Mouse (Mus musculus): ENCODE measurements at regions not wholly inside any gene's neighbourhood (a gene's known extent, or its start where the extent isn't known, plus 50 kb on each side); places are given as distances from the start of the nearest gene placed in this dataset.

DNA sequence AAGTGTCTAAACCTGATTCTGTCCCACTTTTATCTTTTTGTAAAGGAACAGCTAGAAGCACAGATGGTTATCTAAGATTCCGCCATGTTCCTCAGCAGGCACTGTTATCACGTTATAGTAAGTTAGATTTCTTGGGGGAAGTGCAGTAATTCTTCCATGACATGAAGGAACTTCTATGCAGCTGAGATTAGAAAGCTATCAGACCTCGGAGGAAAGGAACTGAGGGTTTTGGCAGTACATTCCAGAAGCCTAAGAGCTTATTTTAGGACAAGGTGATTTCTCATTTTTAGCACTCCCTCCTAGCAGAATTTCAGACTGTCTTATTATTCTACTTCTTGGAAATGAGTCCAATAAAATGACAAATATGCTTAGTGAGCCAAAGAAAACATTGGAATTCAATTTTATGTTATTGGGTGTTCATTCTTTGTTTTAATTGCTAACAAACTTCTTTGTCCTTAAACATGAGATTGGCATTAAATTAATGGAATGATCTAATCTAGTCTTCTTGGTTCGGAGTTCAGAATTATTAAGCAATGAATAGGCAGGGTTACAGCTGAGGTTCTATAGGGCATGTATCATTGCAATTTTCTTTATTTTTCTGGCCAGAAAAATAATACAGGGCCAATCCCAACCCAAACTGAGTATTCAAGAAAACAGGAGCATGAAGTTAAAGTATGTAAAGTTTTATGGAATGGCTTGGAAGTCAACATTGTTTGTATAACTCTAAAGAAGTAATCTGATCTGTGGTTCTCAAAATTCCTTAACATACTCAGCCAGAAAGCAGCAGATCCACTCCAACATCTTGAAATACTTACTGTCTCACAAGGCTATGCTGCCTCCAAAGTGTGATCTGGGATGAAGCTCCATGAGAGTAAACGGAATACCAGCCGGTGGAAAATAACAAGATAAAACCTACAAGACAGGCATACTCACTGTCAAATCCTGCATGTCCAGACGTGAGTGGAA is 678.7 kb downstream of the Car8 start:
- no peak for TF ChIP-seq CTCF (IDR thresholded peaks at IDR 0.05)
- in situ Hi-C loops (cut with MboI; ENCODE audit: low pct_unique_long_range_greater_than_20kb): no loop called here
- ChIA-PET POLR2A (no interaction called here), CTCF (interaction anchor here (1.6 kb wide), 1 partner anchor 8 kb away, joined by 4 read pairs; no protein-coding TSS in a partner anchor)
- ATAC-seq (no peak), DNase-seq (ENCODE audit: low read depth, low spot score) (no peak)
- no peaks in the 10 kb centered on the region for H3K27me3 ChIP-seq

GRCm38 (mm10) chr4:7558721-7559120 is 680.1 kb downstream of the Car8 start:
- TF ChIP-seq CTCF (IDR thresholded peaks at IDR 0.05): no peak
- H3K27me3 ChIP-seq: no peaks in the 10 kb centered on the region
- ATAC-seq: no peak
- POLR2A ChIA-PET: no interaction called here
- in situ Hi-C loops (cut with MboI; ENCODE audit: low pct_unique_long_range_greater_than_20kb): no loop called here
- no peak for DNase-seq (ENCODE audit: low read depth, low spot score)
- CTCF ChIA-PET: interaction anchor here (1.6 kb wide), 1 partner anchor 9 kb away, joined by 4 read pairs; no protein-coding TSS in a partner anchor

DNA sequence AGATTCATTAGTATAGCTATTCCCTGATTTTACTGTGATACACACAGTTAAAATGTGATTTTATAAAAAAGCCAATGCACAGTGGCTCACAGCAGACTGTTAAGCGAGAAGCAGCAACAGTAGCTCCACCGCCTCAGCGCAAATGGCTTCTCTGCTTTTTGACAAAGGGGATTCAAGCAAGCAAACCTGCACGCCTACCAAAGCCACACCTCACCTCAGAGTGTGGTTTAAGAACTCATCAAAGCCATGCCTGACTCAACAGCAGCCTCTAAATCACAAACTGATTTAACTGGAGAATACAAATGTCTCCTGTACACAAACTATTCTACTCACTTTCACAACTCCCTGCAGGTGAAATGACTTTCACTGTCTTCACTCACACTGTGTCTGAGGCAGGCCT is 704.5 kb downstream of the Car8 start:
- in situ Hi-C loops (cut with MboI; ENCODE audit: low pct_unique_long_range_greater_than_20kb): no loop called here
- ChIA-PET POLR2A (no interaction called here), CTCF (no interaction called here)
- no peak for TF ChIP-seq CTCF (IDR thresholded peaks at IDR 0.05)
- DNase-seq (ENCODE audit: low read depth, low spot score) (no peak), ATAC-seq (no peak)
- H3K27me3 ChIP-seq: no peaks in the 10 kb centered on the region

DNA sequence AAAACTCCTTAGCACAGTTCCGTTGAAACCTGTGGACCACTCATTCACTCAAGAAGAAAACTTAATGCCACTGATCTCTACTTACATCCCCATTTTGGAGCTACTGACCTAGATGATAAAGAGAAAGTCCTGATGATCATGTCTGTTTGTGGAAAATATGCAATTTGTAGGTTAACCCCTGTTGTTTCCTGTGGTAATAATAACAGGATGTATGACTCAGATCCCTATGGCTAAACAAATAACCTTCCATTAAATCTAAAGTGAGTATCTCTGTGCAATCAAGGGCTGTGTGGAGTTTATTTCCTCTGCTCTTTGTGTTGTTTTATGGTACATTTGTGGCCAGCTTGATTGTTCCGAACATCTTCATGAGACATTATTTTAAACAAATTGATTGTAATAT is 711.1 kb downstream of the Car8 start:
- CTCF ChIA-PET: no interaction called here
- TF ChIP-seq CTCF (IDR thresholded peaks at IDR 0.05): no peak
- H3K27me3 ChIP-seq: no peaks in the 10 kb centered on the region
- ATAC-seq: no peak
- in situ Hi-C loops (cut with MboI; ENCODE audit: low pct_unique_long_range_greater_than_20kb): no loop called here
- POLR2A ChIA-PET: no interaction called here
- no peak for DNase-seq (ENCODE audit: low read depth, low spot score)

- no peak for DNase-seq (ENCODE audit: low read depth, low spot score)
- ChIA-PET CTCF (no interaction called here), POLR2A (no interaction called here)
- no peaks in the 10 kb centered on the region for H3K27me3 ChIP-seq
- no peak for TF ChIP-seq CTCF (IDR thresholded peaks at IDR 0.05)
- in situ Hi-C loops (cut with MboI; ENCODE audit: low pct_unique_long_range_greater_than_20kb): no loop called here
- no peak for ATAC-seq
Measured at GRCm38 (mm10) chr4:7513081-7513480, 725.8 kb downstream of the Car8 start.

DNA sequence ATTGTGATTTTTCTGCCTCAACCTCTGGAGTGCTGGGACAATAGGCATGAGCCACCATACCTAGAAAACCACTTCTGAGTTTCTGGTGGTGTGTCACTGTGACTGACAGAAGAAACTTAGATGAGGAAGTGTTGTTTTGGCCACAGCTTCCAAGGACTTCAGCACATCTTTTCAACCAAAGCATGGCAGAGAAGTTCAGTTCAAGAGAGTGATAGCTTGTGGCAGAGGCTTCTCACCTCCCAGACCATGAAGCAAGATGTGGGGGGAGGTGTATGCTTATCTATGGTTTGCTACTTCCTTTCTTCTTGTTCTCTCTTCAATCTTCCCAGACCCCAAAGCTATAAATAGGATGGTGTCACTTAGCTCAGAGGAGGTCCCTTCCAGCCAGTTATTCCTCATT is 753.3 kb downstream of the Car8 start:
- no peak for TF ChIP-seq CTCF (IDR thresholded peaks at IDR 0.05)
- ChIA-PET POLR2A (no interaction called here), CTCF (no interaction called here)
- no peaks in the 10 kb centered on the region for H3K27me3 ChIP-seq
- in situ Hi-C loops (cut with MboI; ENCODE audit: low pct_unique_long_range_greater_than_20kb): no loop called here
- ATAC-seq (no peak), DNase-seq (ENCODE audit: low read depth, low spot score) (no peak)

DNA sequence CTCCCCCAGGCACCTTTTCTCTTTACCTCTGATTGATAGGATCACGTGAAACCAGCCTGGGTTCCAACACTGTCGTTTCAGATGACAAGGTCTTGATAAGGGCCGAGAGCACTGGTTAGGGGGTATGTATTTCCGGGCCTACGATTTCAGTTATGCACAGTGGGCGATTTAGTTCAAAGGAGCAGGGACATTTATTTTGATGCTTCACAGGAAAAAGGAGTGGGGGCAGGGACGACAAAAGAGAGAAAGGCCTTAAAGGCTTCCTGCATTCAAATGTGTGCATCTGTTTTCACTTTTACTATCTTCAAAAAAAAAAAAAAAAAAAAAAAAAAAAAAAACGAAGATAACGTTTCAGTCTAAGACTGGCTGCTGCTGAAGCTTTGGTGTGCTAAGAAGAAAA is 783.7 kb downstream of the Car8 start:
- in situ Hi-C loops (cut with MboI; ENCODE audit: low pct_unique_long_range_greater_than_20kb): no loop called here
- ATAC-seq: no peak
- CTCF ChIA-PET: no interaction called here

GRCm38 (mm10) chr4:7452678-7453077 is 786.2 kb downstream of the Car8 start:
- ChIA-PET CTCF (interaction anchor here (1.4 kb wide), 1 partner anchor 9 kb away, joined by 3 read pairs; no protein-coding TSS in a partner anchor), POLR2A (no interaction called here)
- in situ Hi-C loops (cut with MboI; ENCODE audit: low pct_unique_long_range_greater_than_20kb): no loop called here
- H3K27me3 ChIP-seq: no peaks in the 10 kb centered on the region
- DNase-seq (ENCODE audit: low read depth, low spot score): no peak
- no peak for TF ChIP-seq CTCF (IDR thresholded peaks at IDR 0.05)
- ATAC-seq: no peak

More for the DNA sequence above, 783.7 kb downstream of the Car8 start:
- POLR2A ChIA-PET: no interaction called here
- DNase-seq (ENCODE audit: low read depth, low spot score): no peak
- H3K27me3 ChIP-seq: no peaks in the 10 kb centered on the region
- no peak for TF ChIP-seq CTCF (IDR thresholded peaks at IDR 0.05)

DNA sequence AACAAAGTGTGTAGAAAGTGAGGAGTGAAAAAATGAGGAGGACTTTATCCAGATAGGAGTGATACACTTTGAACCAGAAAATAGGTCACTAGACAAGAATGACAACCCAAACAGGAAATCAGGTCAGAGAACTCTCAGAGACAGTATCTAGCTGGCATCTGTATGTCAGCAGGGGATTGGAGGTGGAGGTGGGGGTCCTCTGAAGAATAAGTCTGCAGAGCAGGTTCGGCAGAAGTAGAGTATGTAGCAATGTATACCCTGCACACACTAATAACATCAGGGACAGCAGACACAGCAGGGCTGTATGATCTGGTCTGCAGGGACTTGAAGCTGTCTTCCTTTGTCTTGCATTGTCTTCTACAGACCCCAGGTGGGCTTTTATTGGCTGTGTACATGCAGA is 787.9 kb downstream of the Car8 start:
- in situ Hi-C loops (cut with MboI; ENCODE audit: low pct_unique_long_range_greater_than_20kb): no loop called here
- TF ChIP-seq CTCF (IDR thresholded peaks at IDR 0.05): no peak
- POLR2A ChIA-PET: no interaction called here

DNA sequence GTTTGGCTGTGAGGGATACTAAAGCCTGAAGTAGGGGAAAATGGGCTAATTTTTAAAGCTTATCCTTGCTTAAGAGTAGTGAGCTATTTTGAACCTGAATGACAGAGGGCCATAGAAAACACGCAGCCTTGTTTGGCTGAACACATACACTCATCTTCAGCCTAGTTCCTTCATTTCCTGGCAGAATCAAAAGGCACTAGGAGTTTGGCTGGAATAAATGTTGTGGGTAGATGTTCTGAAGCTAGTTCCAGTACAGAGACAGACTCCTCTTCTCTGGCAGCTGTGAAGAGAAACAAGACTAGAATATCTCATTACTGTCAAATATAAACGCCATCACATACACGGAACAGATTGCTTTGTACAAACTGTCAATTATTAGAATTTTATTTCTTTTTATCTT is 809.5 kb downstream of the Car8 start:
- no peak for ATAC-seq
- ChIA-PET POLR2A (no interaction called here), CTCF (interaction anchor here (1.4 kb wide), 1 partner anchor 11 kb away, joined by 4 read pairs; no protein-coding TSS in a partner anchor)
- in situ Hi-C loops (cut with MboI; ENCODE audit: low pct_unique_long_range_greater_than_20kb): no loop called here
- no peaks in the 10 kb centered on the region for H3K27me3 ChIP-seq
- TF ChIP-seq CTCF (IDR thresholded peaks at IDR 0.05): no peak
- no peak for DNase-seq (ENCODE audit: low read depth, low spot score)

More for the DNA sequence above, 787.9 kb downstream of the Car8 start:
- CTCF ChIA-PET: no interaction called here
- H3K27me3 ChIP-seq: no peaks in the 10 kb centered on the region
- ATAC-seq (no peak), DNase-seq (ENCODE audit: low read depth, low spot score) (no peak)

DNA sequence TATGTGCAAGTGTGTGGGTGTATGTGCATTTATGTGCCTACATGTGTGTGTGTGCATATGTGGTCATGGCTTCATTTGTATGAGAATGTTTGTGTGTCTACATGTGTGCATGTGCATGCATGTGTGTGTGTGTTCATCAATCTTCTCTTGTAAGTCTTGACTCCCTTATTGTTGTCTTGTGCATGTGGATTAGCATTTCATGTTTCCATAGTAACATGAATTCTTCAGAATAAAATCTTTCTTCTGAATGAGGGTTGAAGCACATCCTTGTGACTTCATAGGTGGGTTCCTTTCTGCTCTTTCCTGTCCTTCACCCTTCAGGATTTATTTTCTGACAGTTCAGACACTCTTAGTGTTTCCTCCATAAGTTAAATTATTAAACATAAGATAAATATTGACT is 814.8 kb downstream of the Car8 start:
- in situ Hi-C loops (cut with MboI; ENCODE audit: low pct_unique_long_range_greater_than_20kb): no loop called here
- POLR2A ChIA-PET: no interaction called here

More for the DNA sequence above, 814.8 kb downstream of the Car8 start:
- no peak for TF ChIP-seq CTCF (IDR thresholded peaks at IDR 0.05)
- DNase-seq (ENCODE audit: low read depth, low spot score) (no peak), ATAC-seq (no peak)
- CTCF ChIA-PET: no interaction called here
- no peaks in the 10 kb centered on the region for H3K27me3 ChIP-seq
